Mouse (Mus musculus) left cerebral cortex, adult 11 months (tissue): ENCODE measurements around the gene Gm11146.

Experiments
- DNase-seq: peaks from one replicate; pipeline ENCODE4 v3.0.0; 2022; ENCODE audit warnings: low spot score

Gene Gm11146

DNA sequence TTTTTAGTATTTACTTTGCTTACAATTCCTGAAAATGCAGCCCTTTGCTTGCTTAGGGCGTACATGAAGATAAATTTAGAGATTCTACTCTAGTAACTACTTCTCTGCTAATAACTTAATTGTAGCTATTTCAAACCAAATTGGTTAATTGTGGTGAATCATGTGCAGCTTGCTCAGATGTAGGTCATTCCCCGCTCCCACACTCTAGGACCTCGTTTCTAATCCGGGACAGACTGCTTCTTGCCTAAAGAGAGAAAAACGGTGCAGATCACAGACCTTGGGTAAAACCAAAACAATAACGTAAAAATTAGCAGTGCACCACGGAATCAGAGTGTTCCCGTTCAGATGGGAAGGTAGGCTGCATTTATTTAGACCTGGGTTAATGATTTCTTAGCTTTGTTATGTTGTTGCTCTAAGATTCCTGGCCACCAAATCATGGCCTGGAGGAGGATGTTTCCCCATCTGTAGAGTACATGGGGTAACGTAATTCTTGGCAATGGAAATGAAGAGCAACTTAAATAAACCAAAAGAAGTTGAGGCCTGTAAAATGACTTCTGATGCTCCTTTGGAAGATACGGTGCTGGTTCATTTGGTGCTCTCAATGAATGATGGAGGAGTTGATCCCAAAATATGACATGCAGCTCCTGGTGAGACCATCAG lies 45.3 kb downstream of the Gm11146 start:
- no peak for DNase-seq

DNA sequence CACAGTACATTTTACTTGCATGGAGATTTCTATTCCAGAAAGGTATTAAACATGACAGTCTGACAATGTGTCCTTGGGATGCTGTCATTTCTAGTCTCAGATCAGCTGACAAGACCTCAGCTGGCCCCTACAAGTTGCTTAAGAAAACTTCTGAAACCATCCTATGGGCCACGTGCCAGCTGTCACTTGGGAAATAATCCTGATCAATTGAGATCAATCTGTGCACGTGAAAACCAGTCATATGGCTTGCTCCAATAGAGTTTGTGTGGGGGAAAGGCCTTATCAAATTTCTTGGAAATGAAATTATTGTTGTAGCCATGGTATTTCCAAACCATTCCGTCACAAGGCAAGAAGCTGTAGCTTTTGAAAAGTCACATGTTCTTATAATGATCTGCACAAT lies 50.8 kb downstream of the Gm11146 start:
- no peak for DNase-seq
